Mouse (Mus musculus) gastrocnemius, postnatal 4 days (tissue): ENCODE data around the gene Tcf7l1. TPM values are rescaled to one million over a fixed set of nuclear protein-coding genes. Genes with fewer than 3 reads are reported as not detected.

Source experiments
- DNase-seq, 2 experiments: peaks; one replicate each; pipeline ENCODE4 v3.0.0; 2021 to 2022; ENCODE audit warnings: low spot score in 2 of 2, mixed read lengths in 2 of 2
- total RNA-seq, 2 experiments: library from RNA; stranded (reverse); gene quantifications; 2 replicates each; pipeline ENCODE4 v1.2.3; 2021

Gene Tcf7l1
- total RNA-seq, 2 experiments from 2014 or later = 32.9 to 34.8 TPM

- DNase-seq = peak in 1 of 2 experiments; percentile 30
Observed at GRCm38 (mm10) chr6:72711508-72712081, 77.5 kb downstream of the Tcf7l1 start.

- DNase-seq = no peak
Observed at GRCm38 (mm10) chr6:72710897-72711507, 78.1 kb downstream of the Tcf7l1 start.

- DNase-seq = no peak
Observed at GRCm38 (mm10) chr6:72699467-72700126, 89.5 kb downstream of the Tcf7l1 start.

- no peak for DNase-seq
Observed at GRCm38 (mm10) chr6:72698559-72698958, 90.5 kb downstream of the Tcf7l1 start.

GRCm38 (mm10) chr6:72696601-72697335 is 92.3 kb downstream of the Tcf7l1 start:
- DNase-seq = no peak

- DNase-seq = no peak
Observed at GRCm38 (mm10) chr6:72694791-72695204, 94.3 kb downstream of the Tcf7l1 start.

GRCm38 (mm10) chr6:72694047-72694790 is 94.8 kb downstream of the Tcf7l1 start:
- DNase-seq = no peak

GRCm38 (mm10) chr6:72692469-72692868 is 96.6 kb downstream of the Tcf7l1 start:
- DNase-seq = no peak

- DNase-seq = no peak
Observed at GRCm38 (mm10) chr6:72691549-72691948, 97.5 kb downstream of the Tcf7l1 start.

- DNase-seq = no peak
Observed at GRCm38 (mm10) chr6:72690595-72690994, 98.5 kb downstream of the Tcf7l1 start.

GRCm38 (mm10) chr6:72690001-72690400 is 99.1 kb downstream of the Tcf7l1 start:
- DNase-seq = no peak

- no peak for DNase-seq
Observed at GRCm38 (mm10) chr6:72689046-72689445, 100.0 kb downstream of the Tcf7l1 start.

GRCm38 (mm10) chr6:72685165-72685564 is 103.9 kb downstream of the Tcf7l1 start:
- DNase-seq = peak in 1 of 2 experiments; percentile 33

- DNase-seq = no peak
Observed at GRCm38 (mm10) chr6:72684260-72684805, 104.7 kb downstream of the Tcf7l1 start.

- DNase-seq = no peak
Observed at GRCm38 (mm10) chr6:72682238-72682637, 106.8 kb downstream of the Tcf7l1 start.

GRCm38 (mm10) chr6:72680936-72681335 is 108.1 kb downstream of the Tcf7l1 start:
- no peak for DNase-seq

- peak in 1 of 2 experiments; percentile 43 for DNase-seq
Observed at GRCm38 (mm10) chr6:72678631-72679030, 110.4 kb downstream of the Tcf7l1 start.

- DNase-seq = no peak
Observed at GRCm38 (mm10) chr6:72677510-72678220, 111.4 kb downstream of the Tcf7l1 start.

GRCm38 (mm10) chr6:72677079-72677478 is 112.0 kb downstream of the Tcf7l1 start:
- no peak for DNase-seq

GRCm38 (mm10) chr6:72676376-72676775 is 112.7 kb downstream of the Tcf7l1 start:
- DNase-seq = no peak
